Mouse (Mus musculus): ENCODE data around the gene B4galt5. TPM values are rescaled to one million over a fixed set of nuclear protein-coding genes. Genes with fewer than 3 reads are reported as not detected.

Gene B4galt5
- polyA plus RNA-seq, 1 experiment from 2014 or later = 7.6 TPM

- Histone ChIP-seq H3K36me3 (no peaks in the 10 kb centered on the region), H3K9me3 (no peaks in the 10 kb centered on the region), H3K4me2 (no peak overlapping the region), H3K27ac (no peak overlapping the region), H3K27me3 (no peaks in the 10 kb centered on the region), H3K9ac (no peak overlapping the region), H3K4me1 (no peaks in the 10 kb centered on the region), H3K4me3 (no peak overlapping the region)
- no peak for ATAC-seq (ENCODE audit: insufficient number of reproducible peaks, insufficient read depth, low FRiP score, low TSS enrichment, low read depth)
- 90% methylated on average over 3 of the region's 3 CpGs for WGBS
Observed at GRCm38 (mm10) chr2:167270496-167270895, 78.5 kb downstream of the B4galt5 start.

- H3K9ac ChIP-seq = no peak overlapping the region
- no peaks in the 10 kb centered on the region for H3K27me3 ChIP-seq
- WGBS = 91% methylated on average over 1 of the region's 1 CpGs
- no peaks in the 10 kb centered on the region for H3K36me3 ChIP-seq
- no peak overlapping the region for H3K4me3 ChIP-seq
- H3K4me1 ChIP-seq = no peaks in the 10 kb centered on the region
- H3K4me2 ChIP-seq = no peak overlapping the region
- ATAC-seq (ENCODE audit: insufficient number of reproducible peaks, insufficient read depth, low FRiP score, low TSS enrichment, low read depth) = no peak
- H3K9me3 ChIP-seq = no peaks in the 10 kb centered on the region
- no peak overlapping the region for H3K27ac ChIP-seq
Observed at GRCm38 (mm10) chr2:167268721-167269120, 80.3 kb downstream of the B4galt5 start.

- no peaks in the 10 kb centered on the region for H3K4me1 ChIP-seq
- no peak overlapping the region for H3K9ac ChIP-seq
- H3K36me3 ChIP-seq = no peaks in the 10 kb centered on the region
- H3K9me3 ChIP-seq = no peaks in the 10 kb centered on the region
- no peak overlapping the region for H3K4me2 ChIP-seq
- no peak overlapping the region for H3K4me3 ChIP-seq
- no peaks in the 10 kb centered on the region for H3K27me3 ChIP-seq
- no peak overlapping the region for H3K27ac ChIP-seq
- ATAC-seq (ENCODE audit: insufficient number of reproducible peaks, insufficient read depth, low FRiP score, low TSS enrichment, low read depth) = no peak
- 89% methylated on average over 8 of the region's 8 CpGs for WGBS
Observed at GRCm38 (mm10) chr2:167268411-167268690, 80.6 kb downstream of the B4galt5 start.

- Histone ChIP-seq H3K4me1 (no peaks in the 10 kb centered on the region), H3K4me3 (no peak overlapping the region), H3K9ac (no peak overlapping the region), H3K9me3 (no peaks in the 10 kb centered on the region), H3K4me2 (no peak overlapping the region), H3K27ac (no peak overlapping the region), H3K36me3 (no peaks in the 10 kb centered on the region), H3K27me3 (no peaks in the 10 kb centered on the region)
- ATAC-seq (ENCODE audit: insufficient number of reproducible peaks, insufficient read depth, low FRiP score, low TSS enrichment, low read depth) = no peak
- WGBS = 80% methylated on average over 14 of the region's 14 CpGs
Observed at GRCm38 (mm10) chr2:167267531-167268410, 81.2 kb downstream of the B4galt5 start.

- Histone ChIP-seq H3K4me2 (no peak overlapping the region), H3K36me3 (no peaks in the 10 kb centered on the region), H3K4me3 (no peak overlapping the region), H3K9me3 (no peaks in the 10 kb centered on the region), H3K27me3 (no peaks in the 10 kb centered on the region), H3K4me1 (peaks cover 3% of the 10 kb centered on the region), H3K27ac (no peak overlapping the region), H3K9ac (no peak overlapping the region)
- WGBS = 90% methylated on average over 10 of the region's 10 CpGs
- no peak for ATAC-seq (ENCODE audit: insufficient number of reproducible peaks, insufficient read depth, low FRiP score, low TSS enrichment, low read depth)
Observed at GRCm38 (mm10) chr2:167266231-167266630, 82.8 kb downstream of the B4galt5 start.

GRCm38 (mm10) chr2:167265806-167266205 is 83.2 kb downstream of the B4galt5 start:
- Histone ChIP-seq H3K9ac (no peak overlapping the region), H3K4me2 (no peak overlapping the region), H3K4me3 (no peak overlapping the region), H3K36me3 (no peaks in the 10 kb centered on the region), H3K4me1 (peaks cover 7% of the 10 kb centered on the region), H3K27ac (no peak overlapping the region), H3K27me3 (no peaks in the 10 kb centered on the region), H3K9me3 (no peaks in the 10 kb centered on the region)
- no peak for ATAC-seq (ENCODE audit: insufficient number of reproducible peaks, insufficient read depth, low FRiP score, low TSS enrichment, low read depth)
- 33% methylated on average over 5 of the region's 5 CpGs for WGBS

GRCm38 (mm10) chr2:167265021-167265420 is 84.0 kb downstream of the B4galt5 start:
- Histone ChIP-seq H3K27me3 (no peaks in the 10 kb centered on the region), H3K9me3 (no peaks in the 10 kb centered on the region), H3K4me1 (peaks cover 7% of the 10 kb centered on the region), H3K27ac (no peak overlapping the region), H3K9ac (no peak overlapping the region), H3K4me2 (no peak overlapping the region), H3K4me3 (no peak overlapping the region), H3K36me3 (no peaks in the 10 kb centered on the region)
- ATAC-seq (ENCODE audit: insufficient number of reproducible peaks, insufficient read depth, low FRiP score, low TSS enrichment, low read depth) = no peak
- 90% methylated on average over 2 of the region's 2 CpGs for WGBS

- no peak for ATAC-seq (ENCODE audit: insufficient number of reproducible peaks, insufficient read depth, low FRiP score, low TSS enrichment, low read depth)
- no peaks in the 10 kb centered on the region for H3K36me3 ChIP-seq
- H3K9ac ChIP-seq = no peak overlapping the region
- H3K27me3 ChIP-seq = no peaks in the 10 kb centered on the region
- H3K9me3 ChIP-seq = no peaks in the 10 kb centered on the region
- peaks cover 7% of the 10 kb centered on the region for H3K4me1 ChIP-seq
- H3K4me3 ChIP-seq = no peak overlapping the region
- 84% methylated on average over 11 of the region's 11 CpGs for WGBS
- H3K4me2 ChIP-seq = no peak overlapping the region
- H3K27ac ChIP-seq = no peak overlapping the region
Observed at GRCm38 (mm10) chr2:167263931-167264330, 85.1 kb downstream of the B4galt5 start.

- 82% methylated on average over 8 of the region's 8 CpGs for WGBS
- Histone ChIP-seq H3K4me2 (no peak overlapping the region), H3K27me3 (no peaks in the 10 kb centered on the region), H3K9me3 (no peaks in the 10 kb centered on the region), H3K4me3 (no peak overlapping the region), H3K27ac (no peak overlapping the region), H3K36me3 (no peaks in the 10 kb centered on the region), H3K4me1 (peaks cover 7% of the 10 kb centered on the region), H3K9ac (no peak overlapping the region)
- no peak for ATAC-seq (ENCODE audit: insufficient number of reproducible peaks, insufficient read depth, low FRiP score, low TSS enrichment, low read depth)
Observed at GRCm38 (mm10) chr2:167263040-167263810, 85.8 kb downstream of the B4galt5 start.

- Histone ChIP-seq H3K36me3 (no peaks in the 10 kb centered on the region), H3K4me3 (no peak overlapping the region), H3K27ac (peak overlapping the region; percentile 75; the same call in 1 of the 2 replicates), H3K9ac (no peak overlapping the region), H3K9me3 (no peaks in the 10 kb centered on the region), H3K4me1 (peaks cover 7% of the 10 kb centered on the region), H3K27me3 (no peaks in the 10 kb centered on the region), H3K4me2 (no peak overlapping the region)
- no peak for ATAC-seq (ENCODE audit: insufficient number of reproducible peaks, insufficient read depth, low FRiP score, low TSS enrichment, low read depth)
- 88% methylated on average over 10 of the region's 10 CpGs for WGBS
Observed at GRCm38 (mm10) chr2:167262433-167262832, 86.5 kb downstream of the B4galt5 start.

- Histone ChIP-seq H3K36me3 (no peaks in the 10 kb centered on the region), H3K27ac (peak overlapping the region; percentile 75), H3K27me3 (no peaks in the 10 kb centered on the region)
Observed at GRCm38 (mm10) chr2:167261106-167261505, 87.9 kb downstream of the B4galt5 start.

GRCm38 (mm10) chr2:167257790-167258189 is 91.2 kb downstream of the B4galt5 start:
- no peak for ATAC-seq (ENCODE audit: insufficient number of reproducible peaks, insufficient read depth, low FRiP score, low TSS enrichment, low read depth)
- WGBS = 58% methylated on average over 3 of the region's 3 CpGs
- no peaks in the 10 kb centered on the region for H3K9me3 ChIP-seq

More at GRCm38 (mm10) chr2:167261106-167261505, 87.9 kb downstream of the B4galt5 start:
- WGBS = 54% methylated on average over 4 of the region's 4 CpGs
- Histone ChIP-seq H3K9me3 (no peaks in the 10 kb centered on the region), H3K9ac (no peak overlapping the region), H3K4me1 (peaks cover 7% of the 10 kb centered on the region), H3K4me3 (no peak overlapping the region), H3K4me2 (no peak overlapping the region)
- ATAC-seq (ENCODE audit: insufficient number of reproducible peaks, insufficient read depth, low FRiP score, low TSS enrichment, low read depth) = 0 out of 2 replicates have a peak, but pooled peaks have one; percentile 70

More at GRCm38 (mm10) chr2:167257790-167258189, 91.2 kb downstream of the B4galt5 start:
- peaks cover 7% of the 10 kb centered on the region for H3K4me1 ChIP-seq
- H3K9ac ChIP-seq = no peak overlapping the region
- H3K27me3 ChIP-seq = no peaks in the 10 kb centered on the region
- H3K4me3 ChIP-seq = no peak overlapping the region
- H3K4me2 ChIP-seq = no peak overlapping the region
- H3K36me3 ChIP-seq = no peaks in the 10 kb centered on the region
- H3K27ac ChIP-seq = no peak overlapping the region
